Mouse (Mus musculus): ENCODE measurements around the gene Gm8094. TPM values are rescaled to one million over a fixed set of nuclear protein-coding genes. Genes with fewer than 3 reads are reported as not detected.

Gene Gm8094
- polyA plus RNA-seq (2012) = 0.06 TPM in 1 of 2 replicates, not detected in the other

DNA sequence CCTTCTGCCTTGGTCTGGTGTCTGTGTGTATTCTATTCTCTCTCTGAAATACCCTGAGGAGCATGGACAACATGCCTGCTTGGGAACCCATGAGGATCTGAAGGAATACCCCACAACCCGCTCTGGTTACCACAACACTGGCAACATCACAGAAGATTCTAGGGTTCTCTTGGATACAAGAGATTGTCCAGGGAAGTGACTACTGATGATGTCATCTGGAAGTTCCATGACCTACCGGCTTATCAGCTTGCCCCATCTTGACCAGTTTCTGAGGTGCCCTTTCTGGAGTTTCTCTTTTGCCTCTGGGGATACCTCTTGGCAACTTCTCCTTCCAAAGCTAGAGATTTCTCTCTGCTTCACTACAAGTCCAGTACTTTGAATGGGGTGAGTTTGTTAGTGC is at the start of gene Gm8094:
Gm8094 (minus strand) TSS at position 101 of the 400 bp plus-strand sequence.

DNA sequence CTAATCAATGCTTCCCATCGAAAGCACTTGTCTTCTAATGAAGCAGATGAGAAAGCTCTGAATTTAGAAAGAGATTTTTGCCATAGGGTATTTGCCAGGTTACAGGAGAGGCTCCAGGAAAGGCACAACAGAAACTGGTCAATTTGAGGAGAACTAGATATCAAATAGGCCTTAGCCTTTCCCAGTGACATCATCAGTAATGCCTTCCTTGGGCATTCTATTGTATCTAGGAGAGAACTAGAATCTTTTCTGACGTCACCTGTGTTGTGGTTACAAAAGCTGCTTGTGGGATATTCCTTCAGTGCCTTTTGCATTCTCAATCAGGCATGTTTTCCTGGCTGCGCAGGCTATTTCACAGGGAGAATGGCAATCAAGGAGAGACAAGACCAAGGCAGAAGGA is 23.9 kb upstream of the Gm8094 start, which contains the start of gene Gm8104:
Gm8104 (plus strand) TSS at position 301 of the 400 bp plus-strand sequence.

Other genes with a start within 250 kb of the Gm8094 start
- gene Gm21977, start 223.2 kb downstream of the Gm8094 start, polyA plus RNA-seq (2012) = not detected in 2 replicates
- gene Gm8082, start 83.0 kb downstream of the Gm8094 start, polyA plus RNA-seq (2012) = not detected in 2 replicates
- not detected in 2 replicates for gene Gm10376, start 61.0 kb downstream of the Gm8094 start, polyA plus RNA-seq (2012)
- gene Gm8104, start 24.0 kb upstream of the Gm8094 start, polyA plus RNA-seq (2012) = not detected in 2 replicates
- gene Gm7233, start 103.2 kb upstream of the Gm8094 start, polyA plus RNA-seq (2012) = not detected in 2 replicates
- gene Gm8122, start 158.7 kb upstream of the Gm8094 start, polyA plus RNA-seq (2012) = not detected in 2 replicates
- not detected in 2 replicates for gene Gm8126, start 182.0 kb upstream of the Gm8094 start, polyA plus RNA-seq (2012)
- not detected in 2 replicates for gene Gm9732, start 198.4 kb upstream of the Gm8094 start, polyA plus RNA-seq (2012)
- gene Gm8127, start 217.2 kb upstream of the Gm8094 start, polyA plus RNA-seq (2012) = not detected in 2 replicates

Data from megakaryocyte-erythroid progenitor cell, adult 5 weeks (primary cell).